Mouse (Mus musculus) hindbrain, embryonic 14.5 days (tissue): ENCODE results near the gene Prm1. TPM values are rescaled to one million over a fixed set of nuclear protein-coding genes. Genes with fewer than 3 reads are reported as not detected.

Source experiments
- ATAC-seq: fragments of 200-750 bp; cut with Nextera tagmentation; 2 replicates; pipeline ENCODE4 v1.8.0; 2017; ENCODE audit warnings: moderate number of reproducible peaks, mild to moderate bottlenecking, moderate TSS enrichment, moderate library complexity; ENCODE audit not compliant: low FRiP score
- DNase-seq: peaks from one replicate; pipeline ENCODE4 v3.0.0-alpha.2; 2015; ENCODE audit warnings: low spot score
- H3K27ac ChIP-seq: fragments of 300-500 bp; sonication (generic); 2 replicates; pipeline ENCODE4 v1.5.1; 2014; ENCODE audit warnings: mild to moderate bottlenecking, moderate library complexity
- H3K27me3 ChIP-seq: fragments of 300-500 bp; sonication (generic); 2 replicates; pipeline ENCODE4 v1.6.1; 2014; ENCODE audit warnings: mild to moderate bottlenecking, low read length, mixed read lengths; ENCODE audit not compliant: control insufficient read depth, insufficient read depth
- H3K36me3 ChIP-seq: fragments of 300-500 bp; sonication (generic); replicated peaks from 2 replicates; pipeline ENCODE4 v1.6.1; 2014; ENCODE audit not compliant: control insufficient read depth, insufficient read depth
- H3K4me1 ChIP-seq: fragments of 300-500 bp; sonication (generic); replicated peaks from 2 replicates; pipeline ENCODE4 v1.6.1; 2014; ENCODE audit warnings: antibody characterized with exemption, low read length, mixed read lengths; ENCODE audit not compliant: control insufficient read depth, insufficient read depth
- H3K4me2 ChIP-seq: fragments of 300-500 bp; sonication (generic); replicated peaks from 2 replicates; pipeline ENCODE4 v1.6.1; 2014; ENCODE audit warnings: mild to moderate bottlenecking, moderate library complexity
- H3K4me3 ChIP-seq: fragments of 300-500 bp; sonication (generic); replicated peaks from 2 replicates; pipeline ENCODE4 v1.5.1; 2014; ENCODE audit warnings: mild to moderate bottlenecking, low read length
- H3K9ac ChIP-seq: fragments of 300-500 bp; sonication (generic); 2 replicates; pipeline ENCODE4 v1.6.1; 2014
- H3K9me3 ChIP-seq: fragments of 300-500 bp; sonication (generic); 2 replicates; pipeline ENCODE4 v1.6.1; 2016; ENCODE audit warnings: low read length; ENCODE audit not compliant: control insufficient read depth
- WGBS: fragments of 180-500 bp; shearing (Covaris S2); extraction: QIAGEN DNeasy Blood & Tissue Kit; methylation state at CpG from one replicate; pipeline ENCODE4 v1.1.7; 2014; 5-methylcytosine and 5-hydroxymethylcytosine counted together
- polyA plus RNA-seq: library from polyadenylated mRNA; unstranded; fragments of >200 nt; fragmentation: Nextera tagmentation; extraction: Ambion mirVana; gene quantifications from 2 replicates; pipeline ENCODE4 v1.2.1, GENCODE M21; 2014

Prm1 gene
- polyA plus RNA-seq, 1 experiment from 2014 or later: 0.96 TPM

GRCm38 (mm10) chr16:10777579-10778160 is 28.0 kb downstream of the Prm1 start:
- WGBS: 64% methylated on average over 5 of the region's 5 CpGs
- ATAC-seq (no peak), DNase-seq (no peak)

GRCm38 (mm10) chr16:10776322-10776721 is 29.3 kb downstream of the Prm1 start:
- no peak for ATAC-seq
- WGBS: 77% methylated on average over 7 of the region's 7 CpGs
- H3K4me2 ChIP-seq: no peak overlapping the region
- no peaks in the 10 kb centered on the region for H3K4me1 ChIP-seq
- no peak overlapping the region for H3K27ac ChIP-seq
- H3K4me3 ChIP-seq: no peak overlapping the region
- DNase-seq: no peak
- no peaks in the 10 kb centered on the region for H3K9me3 ChIP-seq
- no peaks in the 10 kb centered on the region for H3K36me3 ChIP-seq
- H3K27me3 ChIP-seq: no peaks in the 10 kb centered on the region
- no peak overlapping the region for H3K9ac ChIP-seq

More at GRCm38 (mm10) chr16:10777579-10778160, 28.0 kb downstream of the Prm1 start:
- H3K9me3 ChIP-seq: no peaks in the 10 kb centered on the region
- H3K9ac ChIP-seq: no peak overlapping the region
- no peaks in the 10 kb centered on the region for H3K36me3 ChIP-seq
- H3K4me3 ChIP-seq: no peak overlapping the region
- 0 out of 2 replicates have a peak, but pooled peaks cover 2% of the 10 kb centered on the region for H3K27me3 ChIP-seq
- H3K4me2 ChIP-seq: no peak overlapping the region
- H3K27ac ChIP-seq: no peak overlapping the region
- 0 out of 2 replicates have a peak, but pooled peaks cover 9% of the 10 kb centered on the region for H3K4me1 ChIP-seq

GRCm38 (mm10) chr16:10774726-10775125 is 30.9 kb downstream of the Prm1 start:
- no peak overlapping the region for H3K4me3 ChIP-seq
- no peak overlapping the region for H3K4me2 ChIP-seq
- DNase-seq: no peak
- H3K9ac ChIP-seq: no peak overlapping the region
- H3K9me3 ChIP-seq: no peaks in the 10 kb centered on the region
- H3K36me3 ChIP-seq: no peaks in the 10 kb centered on the region
- no peak for ATAC-seq
- H3K4me1 ChIP-seq: no peaks in the 10 kb centered on the region
- WGBS: 71% methylated on average over 4 of the region's 4 CpGs
- H3K27ac ChIP-seq: no peak overlapping the region
- no peaks in the 10 kb centered on the region; the same call in 1 of the 2 replicates for H3K27me3 ChIP-seq

- no peak overlapping the region for H3K27ac ChIP-seq
- no peaks in the 10 kb centered on the region for H3K9me3 ChIP-seq
- no peak overlapping the region for H3K4me2 ChIP-seq
- H3K4me3 ChIP-seq: no peak overlapping the region
- H3K4me1 ChIP-seq: no peaks in the 10 kb centered on the region
- no peak for DNase-seq
- ATAC-seq: no peak
- H3K27me3 ChIP-seq: no peaks in the 10 kb centered on the region; the same call in 1 of the 2 replicates
- H3K36me3 ChIP-seq: no peaks in the 10 kb centered on the region
- WGBS: 81% methylated on average over 8 of the region's 8 CpGs
- no peak overlapping the region for H3K9ac ChIP-seq
Measured at GRCm38 (mm10) chr16:10773543-10773942, 32.1 kb downstream of the Prm1 start.

- Histone ChIP-seq H3K27me3 (no peaks in the 10 kb centered on the region; the same call in 1 of the 2 replicates), H3K4me1 (no peaks in the 10 kb centered on the region), H3K4me3 (no peak overlapping the region), H3K27ac (no peak overlapping the region), H3K9ac (no peak overlapping the region), H3K36me3 (no peaks in the 10 kb centered on the region), H3K4me2 (no peak overlapping the region), H3K9me3 (no peaks in the 10 kb centered on the region)
- no peak for DNase-seq
- no peak for ATAC-seq
- WGBS: 60% methylated on average over 19 of the region's 19 CpGs
Measured at GRCm38 (mm10) chr16:10771769-10772510, 33.7 kb downstream of the Prm1 start.

- WGBS: 60% methylated on average over 4 of the region's 4 CpGs
- no peak for DNase-seq
- no peaks in the 10 kb centered on the region for H3K4me1 ChIP-seq
Measured at GRCm38 (mm10) chr16:10770531-10771325, 34.9 kb downstream of the Prm1 start.

GRCm38 (mm10) chr16:10769661-10770060 is 36.0 kb downstream of the Prm1 start:
- Histone ChIP-seq H3K9ac (no peak overlapping the region), H3K27ac (no peak overlapping the region), H3K4me2 (no peak overlapping the region), H3K27me3 (no peaks in the 10 kb centered on the region; the same call in 1 of the 2 replicates), H3K4me1 (no peaks in the 10 kb centered on the region), H3K9me3 (no peaks in the 10 kb centered on the region), H3K4me3 (no peak overlapping the region), H3K36me3 (no peaks in the 10 kb centered on the region)
- no peak for DNase-seq
- whole genome bisulfite sequencing: 42% methylated on average over 2 of the region's 2 CpGs
- ATAC-seq: no peak

More at GRCm38 (mm10) chr16:10770531-10771325, 34.9 kb downstream of the Prm1 start:
- Histone ChIP-seq H3K36me3 (no peaks in the 10 kb centered on the region), H3K9me3 (no peaks in the 10 kb centered on the region), H3K9ac (no peak overlapping the region), H3K27me3 (no peaks in the 10 kb centered on the region; the same call in 1 of the 2 replicates), H3K27ac (no peak overlapping the region), H3K4me2 (no peak overlapping the region), H3K4me3 (no peak overlapping the region)
- no peak for ATAC-seq

GRCm38 (mm10) chr16:10768821-10769220 is 36.8 kb downstream of the Prm1 start:
- Histone ChIP-seq H3K9ac (no peak overlapping the region), H3K27me3 (no peaks in the 10 kb centered on the region; the same call in 1 of the 2 replicates), H3K4me1 (no peaks in the 10 kb centered on the region), H3K36me3 (no peaks in the 10 kb centered on the region), H3K27ac (no peak overlapping the region), H3K4me2 (no peak overlapping the region), H3K9me3 (no peaks in the 10 kb centered on the region), H3K4me3 (no peak overlapping the region)
- DNase-seq (no peak), ATAC-seq (no peak)
- WGBS: 68% methylated on average over 9 of the region's 9 CpGs

- ATAC-seq (no peak), DNase-seq (peak; percentile 79)
- no peak overlapping the region for H3K4me3 ChIP-seq
- no peak overlapping the region for H3K4me2 ChIP-seq
- H3K27me3 ChIP-seq: no peaks in the 10 kb centered on the region; the same call in 1 of the 2 replicates
- WGBS: 51% methylated on average over 4 of the region's 4 CpGs
- H3K27ac ChIP-seq: no peak overlapping the region
- H3K9me3 ChIP-seq: no peaks in the 10 kb centered on the region
- H3K36me3 ChIP-seq: no peaks in the 10 kb centered on the region
- no peak overlapping the region for H3K9ac ChIP-seq
- H3K4me1 ChIP-seq: no peaks in the 10 kb centered on the region
Measured at GRCm38 (mm10) chr16:10767158-10767557, 38.5 kb downstream of the Prm1 start.
